Mouse (Mus musculus) telencephalon, adult 2 months (tissue): ENCODE measurements around the gene 4930486L24Rik.
"Not testable (repeated sequence)": the region's sequence is repeated elsewhere in the genome, so short reads cannot be mapped to it uniquely, and the experiment has no call there.

Source experiments
- DNase-seq: peaks from one replicate; pipeline ENCODE4 v3.0.0-alpha.2; 2011; ENCODE audit warnings: low read depth, low spot score

4930486L24Rik gene

DNA sequence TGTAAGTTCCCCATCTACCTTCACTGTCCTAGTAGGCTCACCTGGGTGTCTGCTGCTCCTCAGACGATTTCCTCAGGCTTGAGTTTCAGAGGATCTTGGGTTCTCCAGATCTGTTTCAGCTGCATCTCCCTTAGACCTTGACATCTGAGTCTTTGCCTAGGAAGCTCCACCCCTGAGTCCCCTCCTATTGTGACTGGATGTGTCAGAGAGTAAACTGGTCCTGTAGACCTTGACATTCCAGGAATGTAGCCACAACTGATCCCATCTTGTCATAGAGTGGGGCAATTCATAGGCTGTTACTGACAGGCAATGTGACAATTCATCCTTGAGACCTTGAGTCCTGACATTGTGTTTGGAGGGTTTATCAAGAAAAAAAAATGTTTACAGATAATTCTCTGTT is at the start of gene 4930486L24Rik:
4930486L24Rik (minus strand) TSS at position 195 of the 400 bp plus-strand sequence.
- DNase-seq: no peak

DNA sequence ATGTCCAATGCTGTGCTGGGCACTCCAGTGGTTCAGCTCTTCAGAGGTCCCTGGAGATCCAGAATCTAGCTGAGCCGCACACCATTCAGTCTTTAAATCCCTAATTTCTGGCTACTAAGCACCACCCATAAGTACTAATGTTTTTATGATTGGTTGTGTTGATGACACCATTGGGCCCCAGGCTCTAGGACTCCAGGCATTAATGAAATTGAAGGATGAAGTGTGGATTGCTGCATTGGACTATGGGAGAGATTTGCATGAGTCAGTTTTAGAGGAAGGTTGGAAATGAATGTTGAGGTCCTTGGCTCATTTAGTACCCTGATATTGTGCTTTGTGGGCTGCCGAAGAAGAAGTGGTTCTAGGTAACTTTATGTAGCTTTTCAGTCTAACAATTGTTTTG is 40.5 kb upstream of the 4930486L24Rik start, which contains the start of gene Tpbpb:
Tpbpb (minus strand) TSS at position 101 of the 400 bp plus-strand sequence.
- not testable (repeated sequence) for DNase-seq

DNA sequence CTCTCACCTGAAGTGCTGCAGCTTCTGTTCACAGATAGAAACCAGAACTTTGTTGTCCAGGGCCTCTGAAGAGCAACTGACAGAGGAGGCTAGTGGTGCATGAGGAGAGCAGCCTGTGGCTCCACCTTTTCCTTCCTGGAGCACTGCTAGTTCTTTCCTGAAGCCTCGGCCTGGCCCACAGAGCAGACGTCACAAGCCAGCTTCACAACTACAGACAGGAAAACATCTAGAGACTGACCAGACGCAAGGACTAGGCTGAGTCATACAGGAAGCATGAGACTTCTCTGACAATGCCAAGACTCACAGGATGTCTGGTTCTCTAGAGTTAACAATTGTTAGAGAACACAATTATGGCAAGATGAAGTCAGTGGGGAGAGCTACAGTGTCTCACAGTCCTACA is 33.1 kb upstream of the 4930486L24Rik start, which contains the start of gene Ctla2b:
Ctla2b (minus strand) TSS at position 120 of the 400 bp plus-strand sequence.
- no peak for DNase-seq

DNA sequence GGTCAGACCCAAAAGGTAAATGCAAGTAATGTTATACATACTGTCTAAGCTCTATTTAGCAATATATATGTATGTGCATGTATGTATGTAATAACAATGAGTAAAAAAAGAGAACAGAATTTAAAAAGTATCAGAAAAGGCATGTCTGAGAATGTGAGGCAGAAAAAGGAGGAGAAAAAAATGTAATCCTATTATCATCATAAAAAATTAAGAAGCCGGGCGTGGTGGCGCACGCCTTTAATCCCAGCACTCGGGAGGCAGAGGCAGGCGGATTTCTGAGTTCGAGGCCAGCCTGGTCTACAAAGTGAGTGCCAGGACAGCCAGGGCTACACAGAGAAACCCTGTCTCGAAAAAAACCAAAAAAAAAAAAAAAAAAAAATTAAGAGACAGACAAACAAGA is 32.5 kb upstream of the 4930486L24Rik start, which contains the start of gene Gm49392:
Gm49392 (minus strand) TSS at position 101 of the 400 bp plus-strand sequence.
- not testable (repeated sequence) for DNase-seq

DNA sequence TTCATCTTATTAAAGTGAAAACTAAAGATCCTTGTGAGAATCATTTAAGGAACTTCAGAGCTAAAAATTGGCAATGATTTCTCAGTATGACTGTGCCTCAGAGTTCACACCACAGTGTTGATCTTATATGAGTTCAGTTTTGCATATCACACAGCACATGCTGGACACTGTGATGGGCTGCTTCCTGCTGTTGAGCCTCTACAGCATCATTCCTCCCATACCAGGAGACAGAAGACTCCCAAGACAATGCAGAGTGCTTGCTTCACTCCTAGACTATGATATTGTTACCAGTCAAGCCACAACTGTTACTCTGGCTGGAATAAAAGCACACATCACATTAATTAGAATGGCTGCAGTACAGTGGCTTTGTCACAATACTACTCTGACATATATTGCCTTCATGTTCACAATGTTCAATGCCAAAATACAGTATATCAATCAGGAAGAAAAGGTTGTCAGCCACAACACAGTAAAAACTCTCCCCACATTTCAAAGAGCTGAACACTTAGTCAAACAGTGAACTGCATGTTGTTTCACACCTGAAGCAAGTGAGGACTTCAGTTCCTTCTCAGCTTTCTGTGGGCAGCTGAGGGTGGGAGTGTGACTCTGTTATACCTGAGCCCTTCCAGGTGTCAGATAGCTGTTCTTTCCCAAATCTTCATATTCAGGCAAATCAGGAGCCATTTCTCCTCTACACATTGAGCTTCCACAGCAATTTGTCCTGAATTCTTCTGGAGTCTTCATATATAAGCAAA is 31.3 kb upstream of the 4930486L24Rik start:
- no peak for DNase-seq

DNA sequence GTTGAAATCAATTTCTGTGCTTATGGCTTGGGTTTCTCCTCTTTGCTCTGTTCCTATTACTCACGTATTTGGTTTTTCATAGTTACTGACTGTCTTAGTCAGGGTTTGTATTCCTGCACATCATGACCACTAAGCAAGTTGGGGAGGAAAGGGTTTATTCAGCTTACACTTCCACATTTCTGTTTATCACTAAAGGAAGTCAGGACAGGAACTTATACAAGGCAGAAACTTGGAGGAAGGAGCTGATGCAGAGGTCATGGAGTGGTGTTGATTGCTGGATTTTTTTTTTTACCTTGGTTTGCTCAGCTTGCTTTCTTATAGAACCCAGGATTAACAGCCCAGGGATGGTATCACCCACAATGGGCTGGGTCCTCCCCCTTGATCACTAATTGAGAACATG is 28.0 kb upstream of the 4930486L24Rik start:
- no peak for DNase-seq

DNA sequence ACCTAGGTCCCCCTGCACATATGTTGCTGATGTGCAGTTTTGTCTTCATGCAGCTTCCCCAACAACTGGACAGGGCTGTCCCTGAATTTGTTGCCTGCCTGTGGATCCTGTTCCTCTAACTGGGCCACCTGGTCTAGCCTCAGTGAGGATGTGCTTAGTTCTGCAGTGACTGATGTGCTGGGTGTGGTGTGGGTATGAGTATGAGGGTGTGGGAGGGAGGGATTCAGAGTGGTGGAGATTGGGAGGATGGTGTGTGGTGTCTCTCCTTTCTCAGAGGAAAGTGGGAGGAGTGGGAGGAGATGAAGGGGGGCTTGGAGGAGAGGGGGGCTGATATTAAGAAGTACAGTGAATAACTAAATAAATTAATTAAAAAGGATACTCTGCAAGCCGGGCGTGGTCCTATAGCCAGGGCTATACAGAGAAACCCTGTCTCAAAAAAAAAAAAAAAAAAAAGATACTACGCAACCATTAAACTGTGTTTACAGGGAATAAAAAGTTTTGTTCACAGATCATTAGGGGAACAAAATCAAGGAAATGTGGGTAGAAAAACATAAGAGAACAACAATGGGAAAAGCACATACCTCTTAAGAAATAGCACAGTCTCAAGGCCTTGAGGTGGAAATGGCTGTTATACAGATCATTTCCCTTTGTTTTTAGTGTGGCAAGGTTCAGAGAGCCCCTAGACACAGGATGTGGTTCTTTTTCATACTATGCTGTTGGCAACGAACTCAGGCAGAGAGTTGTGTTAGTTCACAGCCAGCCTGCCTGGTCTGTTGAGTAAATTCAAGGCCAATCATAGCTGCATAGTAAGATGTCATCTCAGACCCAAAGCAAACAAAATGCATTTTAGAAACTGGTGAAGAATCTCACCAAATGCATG is 15.8 kb downstream of the 4930486L24Rik start:
- no peak for DNase-seq

DNA sequence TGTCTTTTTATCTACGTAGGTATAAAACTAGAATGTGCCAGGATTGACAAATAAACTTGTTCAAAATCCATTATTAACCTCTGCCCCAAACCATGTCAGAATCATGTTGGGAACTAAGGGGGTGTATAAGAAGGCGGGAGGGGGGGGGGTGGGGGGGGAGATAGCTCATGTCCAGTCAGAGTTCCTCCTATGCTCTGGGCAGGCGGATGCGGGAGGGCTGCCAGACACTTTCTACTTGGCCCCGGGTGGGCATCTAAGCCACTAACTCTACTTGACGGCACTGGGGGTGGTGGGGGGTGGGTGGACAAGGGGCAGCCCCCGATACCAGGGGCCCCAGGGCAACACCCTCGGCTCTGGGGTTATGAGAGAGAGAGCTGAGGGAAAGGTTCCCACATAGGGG is 21.1 kb downstream of the 4930486L24Rik start:
- DNase-seq: no peak

DNA sequence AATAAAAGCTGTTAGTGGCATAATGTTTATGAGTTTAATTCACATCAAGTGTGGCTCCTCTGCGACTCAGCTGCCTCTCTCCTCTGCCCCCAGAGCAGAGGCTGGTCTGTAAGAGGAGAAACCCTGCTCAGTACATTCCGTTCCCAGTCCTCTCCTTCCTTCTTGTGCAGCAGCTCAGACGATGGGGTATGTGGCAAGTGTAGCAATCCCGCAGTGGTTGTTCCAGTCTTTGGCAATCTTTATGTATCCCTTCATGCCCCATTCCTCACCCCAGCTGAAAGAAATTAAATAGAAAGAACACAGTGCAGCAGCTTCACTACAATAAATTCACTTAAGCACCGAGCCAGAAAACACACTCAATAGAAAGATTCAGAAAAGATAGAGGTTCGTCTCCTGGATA is 21.6 kb downstream of the 4930486L24Rik start:
- no peak for DNase-seq

DNA sequence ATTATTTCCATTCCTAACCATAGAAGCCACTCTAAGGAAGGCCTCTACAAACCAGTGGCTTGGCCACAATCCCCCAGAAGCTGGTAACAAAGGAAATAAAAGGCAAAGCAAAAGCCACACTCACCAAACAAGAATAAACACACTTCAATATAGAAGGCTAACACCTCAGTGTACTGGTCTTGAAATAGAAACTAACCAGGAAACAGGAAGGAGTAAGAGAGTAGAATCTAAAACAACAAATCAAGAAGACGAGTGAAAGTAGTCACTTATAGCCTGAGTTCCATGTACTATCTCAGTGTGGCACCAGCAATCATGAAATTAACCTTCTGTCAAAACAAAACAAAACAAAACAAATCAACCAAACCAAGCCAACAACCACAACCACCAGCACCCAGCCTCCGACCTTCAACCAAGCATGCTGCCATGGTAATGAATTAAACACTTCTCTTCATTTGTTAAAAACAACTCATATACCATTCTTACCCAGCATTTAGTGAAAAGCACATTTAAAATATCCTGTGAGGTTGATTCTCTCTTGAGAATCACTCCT is 24.8 kb downstream of the 4930486L24Rik start:
- no peak for DNase-seq

DNA sequence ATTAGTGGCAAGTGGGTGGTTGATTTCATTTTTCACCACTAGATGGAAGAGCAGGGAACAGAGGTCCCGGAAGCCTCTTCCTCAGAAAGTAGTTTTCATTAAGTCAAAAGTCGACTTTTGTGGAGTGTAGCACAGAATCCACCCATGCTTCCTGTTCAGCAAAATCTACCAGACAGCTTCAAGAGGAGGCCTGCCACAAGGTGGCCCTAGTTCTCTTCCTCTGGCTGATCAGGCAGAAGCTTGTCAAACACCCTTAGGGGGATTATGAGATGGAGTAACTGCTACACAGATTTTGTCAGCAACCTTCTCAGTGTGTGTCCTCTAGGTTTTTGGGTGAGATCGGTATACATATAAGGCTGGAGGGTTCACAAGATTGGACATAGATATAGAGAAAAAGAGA is 38.2 kb downstream of the 4930486L24Rik start:
- DNase-seq: no peak

DNA sequence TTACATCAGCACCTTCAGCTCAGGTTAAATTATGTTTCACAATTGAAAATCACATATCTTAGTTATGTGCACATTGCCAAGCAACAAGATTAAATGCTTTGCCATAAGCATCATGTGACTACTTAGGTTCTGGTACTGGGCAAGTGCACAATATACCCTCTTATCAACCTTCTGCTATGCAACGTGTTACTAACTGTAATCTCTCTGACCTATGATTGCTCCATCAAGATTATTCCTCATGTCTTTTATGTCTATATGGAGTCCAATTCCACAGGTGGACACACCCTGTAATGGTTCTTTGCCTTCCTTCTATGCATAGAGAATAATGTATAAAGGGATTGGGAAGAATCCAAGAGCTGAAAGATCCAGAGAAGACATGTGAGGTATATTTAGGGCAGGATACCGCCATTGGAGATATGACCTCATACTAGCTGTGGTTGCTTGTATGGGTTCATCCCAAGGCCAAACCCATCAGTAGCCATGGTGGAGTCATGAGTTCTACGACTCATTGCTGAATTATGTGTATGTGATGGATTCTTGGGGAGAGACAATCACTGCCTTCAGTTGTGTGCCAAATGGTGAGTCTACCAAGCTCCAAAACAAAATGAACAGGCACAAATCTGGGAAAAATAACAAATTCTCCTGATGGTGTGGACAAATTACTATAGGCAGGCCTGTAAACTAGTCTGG is 43.6 kb downstream of the 4930486L24Rik start:
- DNase-seq: no peak

DNA sequence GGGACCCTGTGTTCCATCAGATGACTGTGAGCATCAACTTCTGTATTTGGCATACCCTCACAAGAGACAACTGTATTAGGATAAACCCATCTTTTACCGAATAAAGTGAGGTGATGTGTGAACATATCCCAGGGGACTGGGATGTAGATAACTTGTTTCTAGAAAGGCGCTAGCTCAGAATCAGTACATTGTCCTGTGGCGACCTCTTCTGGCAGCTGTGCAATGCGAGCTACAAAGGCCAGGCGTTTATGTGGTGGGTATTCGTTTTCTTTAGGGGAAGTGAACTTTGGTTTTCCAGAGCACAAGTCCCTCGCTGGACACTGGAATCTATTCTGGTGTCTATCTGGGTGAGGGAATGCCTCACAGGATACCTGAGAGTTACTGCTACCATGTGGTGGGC is 44.8 kb downstream of the 4930486L24Rik start:
- DNase-seq: no peak

DNA sequence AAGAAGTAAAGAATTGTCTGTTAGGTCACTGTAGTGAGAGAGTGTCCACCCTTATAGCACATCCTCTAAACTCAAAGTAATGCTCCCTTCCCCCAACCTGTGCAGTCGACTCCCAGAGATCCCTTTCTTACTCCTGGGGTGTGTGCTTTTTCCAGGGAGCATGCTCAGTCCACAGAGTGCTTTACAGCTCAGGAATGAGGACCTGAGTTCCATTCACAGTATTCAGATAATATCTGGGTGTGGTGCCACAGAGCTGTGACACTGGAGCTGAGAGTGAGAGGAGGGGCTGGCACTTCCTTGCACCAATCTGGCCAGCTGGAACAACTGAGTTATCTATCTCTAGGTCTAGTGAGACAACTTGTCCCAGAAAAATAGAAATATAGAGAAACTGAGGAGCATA is 50.6 kb downstream of the 4930486L24Rik start:
- no peak for DNase-seq

DNA sequence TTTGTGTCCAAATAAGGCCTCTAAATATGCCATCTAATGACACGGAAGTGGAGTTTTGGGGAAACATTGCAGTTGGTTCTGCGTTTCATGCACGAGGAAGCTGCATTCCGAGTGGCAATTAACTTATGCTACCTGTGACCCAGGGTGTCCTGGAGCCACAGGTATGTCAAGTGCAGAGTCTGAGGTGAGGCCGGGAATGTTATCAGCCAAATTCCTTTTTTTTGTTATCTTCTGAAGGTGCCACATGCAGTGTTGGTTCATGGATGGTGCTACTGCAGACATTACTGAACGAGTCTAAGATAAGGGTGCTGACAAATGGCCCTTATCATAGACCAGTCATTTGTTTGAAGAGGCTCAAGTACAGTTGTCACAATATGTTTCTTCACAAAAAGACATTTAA is 51.5 kb downstream of the 4930486L24Rik start:
- no peak for DNase-seq

DNA sequence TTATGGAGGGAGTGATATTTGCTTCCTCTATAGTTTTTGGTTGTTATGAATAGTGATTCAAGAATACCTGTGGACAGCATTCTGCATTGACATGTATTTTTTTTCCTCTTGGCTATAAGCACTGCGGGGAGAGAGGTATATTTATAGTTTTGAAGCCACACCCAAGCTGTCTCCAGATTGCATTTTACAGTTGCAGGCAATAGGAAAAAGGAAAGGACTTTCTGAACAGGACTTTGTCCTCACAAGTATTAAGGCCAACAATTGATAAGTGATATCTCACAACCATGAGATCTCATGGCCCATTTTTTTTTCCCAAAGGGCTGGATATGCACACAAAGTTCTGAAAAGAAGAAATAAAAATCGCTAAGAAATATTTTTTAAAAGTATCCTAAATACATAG is 54.6 kb downstream of the 4930486L24Rik start:
- DNase-seq: no peak

DNA sequence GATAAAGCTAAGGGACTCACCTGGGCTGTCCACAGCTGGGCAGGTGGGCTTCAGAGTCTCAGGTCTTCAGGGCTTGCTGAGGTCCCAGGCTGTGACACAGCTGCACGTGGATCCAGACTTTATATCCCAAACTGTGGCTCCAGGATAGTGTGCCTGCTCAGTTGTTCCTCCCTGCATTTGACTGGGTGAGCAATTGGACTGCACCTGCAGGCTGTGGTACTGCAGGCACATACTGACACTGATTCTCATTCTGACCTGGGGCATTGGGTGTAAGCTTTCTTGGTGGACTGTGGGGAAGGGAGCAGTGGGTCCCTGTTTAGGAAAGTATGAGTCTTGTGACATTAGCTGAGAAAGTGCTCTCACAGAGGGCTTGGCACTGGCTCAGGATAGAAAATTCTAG is 61.5 kb downstream of the 4930486L24Rik start, which contains the start of gene Ctsll3:
Ctsll3 (minus strand) TSS at position 101 of the 400 bp plus-strand sequence.
- DNase-seq: no peak
